22 mouse cellular contexts compared by ENCODE assay signal in genomic region chr4:154096111-154096510, GRCm38 (mm10). TPM values are rescaled to one million over a fixed set of nuclear protein-coding genes. Genes with fewer than 3 reads are reported as not detected.
"Had no signal": no experiment of that assay in that cellular context is flagged by ENCODE, and none has a peak within 500 bp of the region (broad histone marks: within the 10 kb centered on the region; RNA-seq: fewer than 3 reads in every experiment).

No protein-coding gene starts in this region.

- H3K9me3 ChIP-seq: midbrain, embryonic 13.5 days; midbrain, embryonic 15.5 days; neural tube, embryonic 12.5 days; stomach, embryonic 15.5 days had no signal

- H3K4me3 ChIP-seq: midbrain, embryonic 13.5 days; midbrain, embryonic 15.5 days; neural tube, embryonic 12.5 days; stomach, embryonic 15.5 days had no signal

- H3K27ac ChIP-seq: midbrain, embryonic 13.5 days; midbrain, embryonic 15.5 days; neural tube, embryonic 12.5 days; stomach, embryonic 15.5 days; stomach, postnatal 0 days had no signal

- H3K36me3 ChIP-seq: midbrain, embryonic 13.5 days; midbrain, embryonic 15.5 days; neural tube, embryonic 12.5 days; stomach, embryonic 15.5 days had no signal

- H3K9ac ChIP-seq: lung, embryonic 14.5 days; midbrain, embryonic 13.5 days; midbrain, embryonic 15.5 days; neural tube, embryonic 12.5 days; stomach, embryonic 15.5 days had no signal

- H3K4me1 ChIP-seq: midbrain, embryonic 15.5 days; neural tube, embryonic 12.5 days; stomach, embryonic 15.5 days had no signal

- ATAC-seq: midbrain, embryonic 13.5 days; midbrain, embryonic 15.5 days had no signal

- H3K27me3 ChIP-seq: midbrain, embryonic 15.5 days had no signal

- DNase-seq: lung, adult 18-20 months; lung, embryonic 14.5 days; lung, postnatal 10 days; lung, postnatal 4 days; right cerebral cortex, postnatal 14 days; thymus, adult 2 months; thymus, postnatal 25 days; thymus, postnatal 4 days had no signal

RNA-seq across cellular contexts. Expression of gene Trp73, which starts 43.9 kb away (rescaled TPM):
- total RNA-seq: megakaryocyte, adult 5-6 weeks; monocyte, adult 5-6 weeks; neutrophil, adult 5-6 weeks had no signal
- polyA plus RNA-seq: neural tube, embryonic 14.5 days had no signal

RNA-seq across cellular contexts. Expression of gene Ccdc27, which starts 53.6 kb away (rescaled TPM):
- total RNA-seq: megakaryocyte, adult 5-6 weeks; midbrain, postnatal 0 days; monocyte, adult 5-6 weeks; neutrophil, adult 5-6 weeks had no signal
- polyA plus RNA-seq: lung, embryonic 16.5 days; midbrain, embryonic 11.5 days; midbrain, embryonic 13.5 days; midbrain, embryonic 15.5 days; midbrain, postnatal 0 days; neural tube, embryonic 12.5 days; neural tube, embryonic 14.5 days; spleen, adult 2 months; urinary bladder, adult 2 months had no signal
